Mouse (Mus musculus) megakaryocyte-erythroid progenitor cell, adult 5 weeks (primary cell): ENCODE data around the gene AY074887. TPM values are rescaled to one million over a fixed set of nuclear protein-coding genes. Genes with fewer than 3 reads are reported as not detected.

Experiments
- polyA plus RNA-seq: library from polyadenylated mRNA; stranded (reverse); fragments of >175 nt; gene quantifications from 2 replicates; pipeline ENCODE4 v1.2.3, GENCODE M21; 2012

Gene AY074887
- polyA plus RNA-seq = not detected in 2 replicates

GRCm38 (mm10) chr9:54950575-54951321, at the start of gene AY074887, which contains the start of gene Psma4:
AY074887 (minus strand) TSS chr9:54950998.
Psma4 (plus strand) TSS chr9:54950790.

GRCm38 (mm10) chr9:54980674-54981073, 29.9 kb upstream of the AY074887 start, which contains the start of gene Chrna5:
Chrna5 (plus strand) TSS chr9:54980880.

GRCm38 (mm10) chr9:54917010-54917677, 33.7 kb downstream of the AY074887 start, which contains the start of gene Hykk:
Hykk (plus strand) TSS chr9:54917283.

Other genes starting within 250 kb of the AY074887 start
- gene Wdr61, start 216.5 kb downstream of the AY074887 start, polyA plus RNA-seq = 18.5 and 20.0 TPM in 2 replicates
- not detected in 2 replicates for gene Crabp1, start 186.2 kb downstream of the AY074887 start, polyA plus RNA-seq
- gene Ireb2, start 87.2 kb downstream of the AY074887 start, polyA plus RNA-seq = 1.2 and 1.4 TPM in 2 replicates
- gene Hykk, start 33.7 kb downstream of the AY074887 start, polyA plus RNA-seq = 0.01 TPM in 2 replicates
- gene Psma4, start 208 bp downstream of the AY074887 start, polyA plus RNA-seq = 18.3 and 22.7 TPM in 2 replicates
- gene Chrna5, start 29.9 kb upstream of the AY074887 start, polyA plus RNA-seq = not detected in 2 replicates
- gene Chrna3, start 75.6 kb upstream of the AY074887 start, polyA plus RNA-seq = not detected in 2 replicates
- gene Chrnb4, start 97.8 kb upstream of the AY074887 start, polyA plus RNA-seq = not detected in 2 replicates
- 21.2 and 23.5 TPM in 2 replicates for gene Ube2q2, start 197.9 kb upstream of the AY074887 start, polyA plus RNA-seq